Comparison of ENCODE assay signal across 9 mouse cellular contexts in the genomic region with DNA sequence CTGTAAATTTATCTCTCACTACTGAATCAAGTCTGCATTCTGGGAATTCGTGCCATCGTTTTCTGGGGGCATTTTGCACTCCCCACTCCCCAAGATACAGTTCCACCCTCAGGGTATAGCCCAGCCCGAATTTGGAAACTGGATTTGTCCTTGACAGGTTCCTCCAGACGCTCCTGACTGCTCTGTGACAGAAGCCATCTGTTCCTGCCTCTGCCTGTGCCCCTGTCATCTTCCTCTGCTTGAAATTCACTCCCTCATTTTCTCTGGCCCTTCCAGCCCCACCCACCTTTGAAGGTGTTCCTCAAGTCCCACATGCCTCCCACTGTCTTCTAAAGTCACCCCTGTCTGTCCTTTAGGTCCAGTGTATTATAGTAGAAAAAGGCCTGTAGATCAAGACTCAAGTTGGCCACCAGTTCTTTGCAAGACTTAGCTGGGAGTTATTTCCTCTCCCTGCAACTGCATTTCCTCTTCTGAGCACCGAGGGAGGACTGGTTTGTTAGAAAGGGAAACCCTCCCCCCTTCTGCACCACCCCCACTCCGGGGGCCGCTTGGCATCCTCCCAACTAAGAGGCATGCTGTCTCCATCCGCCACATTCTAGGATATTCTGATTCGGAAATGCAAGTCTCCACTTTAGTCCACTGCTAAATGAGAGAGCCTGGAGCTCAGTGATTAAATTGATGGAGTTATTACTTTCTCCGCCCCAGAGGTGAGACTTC. TPM values are rescaled to one million over a fixed set of nuclear protein-coding genes. Genes with fewer than 3 reads are reported as not detected.
DNase-seq lines count a peak whose midpoint lies in the region; ATAC-seq and TF ChIP-seq lines count a peak whose summit lies in the region.
"Had no signal": no experiment of that assay in that cellular context is flagged by ENCODE, and none has a peak within 500 bp of the region (broad histone marks: within the 10 kb centered on the region; RNA-seq: fewer than 3 reads in every experiment).

No protein-coding gene starts in this region.

- peak overlapping the region; percentile 25 for H3K4me2 ChIP-seq in limb, embryonic 13.5 days (replicated peaks)

- DNase-seq in adrenal gland, postnatal 25 days: peak; percentile 33
- DNase-seq in adrenal gland, adult 8-10 months: no peak
- DNase-seq in thymus, adult 2 months: peak; percentile 22
- no peak for DNase-seq in thymus, postnatal 25 days
- no peak for DNase-seq in midbrain, embryonic 10.5 days (ENCODE audit: low spot score)
- DNase-seq in layer of hippocampus, adult 2 months (ENCODE audit: low spot score in 2 of 2): no peak
- DNase-seq in left cerebral cortex, postnatal 4 days: no peak

- peaks cover 7% of the 10 kb centered on the region for H3K4me1 ChIP-seq in thymus, adult 2 months (replicated peaks; ENCODE audit: control insufficient read depth, insufficient read depth, low read length)
- peaks cover 19% of the 10 kb centered on the region for H3K4me1 ChIP-seq in limb, embryonic 13.5 days
- peaks cover 17% of the 10 kb centered on the region for H3K4me1 ChIP-seq in midbrain, embryonic 10.5 days

- no peak overlapping the region for H3K9ac ChIP-seq in limb, embryonic 13.5 days

- H3K27ac ChIP-seq in thymus, adult 2 months (ENCODE audit: control insufficient read depth, insufficient read depth, low read length): peak overlapping the region; percentile 66
- H3K27ac ChIP-seq in limb, embryonic 13.5 days: peak overlapping the region; percentile 48; the same call in 1 of the 2 replicates
- H3K27ac ChIP-seq in midbrain, embryonic 10.5 days (replicated peaks): no peak overlapping the region
- no peak overlapping the region for H3K27ac ChIP-seq in layer of hippocampus, adult 2 months

- WGBS in thymus, adult 2 months: 28% methylated on average over 10 of the region's 10 CpGs
- WGBS in limb, embryonic 13.5 days: 32% methylated on average over 10 of the region's 10 CpGs
- WGBS in midbrain, embryonic 10.5 days: 58% methylated on average over 10 of the region's 10 CpGs

- no peaks in the 10 kb centered on the region for H3K9me3 ChIP-seq in limb, embryonic 13.5 days
- H3K9me3 ChIP-seq in midbrain, embryonic 10.5 days (replicated peaks): 0 out of 2 replicates have a peak, but pooled peaks cover 3% of the 10 kb centered on the region

- H3K27me3 ChIP-seq in thymus, adult 2 months (ENCODE audit: control insufficient read depth, insufficient read depth, low read length): no peaks in the 10 kb centered on the region
- no peaks in the 10 kb centered on the region for H3K27me3 ChIP-seq in limb, embryonic 13.5 days
- no peaks in the 10 kb centered on the region for H3K27me3 ChIP-seq in midbrain, embryonic 10.5 days (ENCODE audit: low read depth, poor library complexity, severe bottlenecking)

- no peak overlapping the region for H3K4me3 ChIP-seq in thymus, adult 2 months (ENCODE audit: control insufficient read depth, insufficient read depth, low read length)
- H3K4me3 ChIP-seq in limb, embryonic 13.5 days: no peak overlapping the region
- H3K4me3 ChIP-seq in midbrain, embryonic 10.5 days: no peak overlapping the region
- H3K4me3 ChIP-seq in layer of hippocampus, adult 2 months: no peak overlapping the region
- H3K4me3 ChIP-seq: myocyte had no signal

- intact Hi-C loops in left cerebral cortex, postnatal 4 days (cut with DNase I): no loop called here

- no peak for ATAC-seq in limb, embryonic 13.5 days (ENCODE audit: low FRiP score, low read depth)

- TF ChIP-seq CTCF in thymus, adult 2 months (IDR thresholded peaks at IDR 0.05; ENCODE audit: borderline replicate concordance, control insufficient read depth, extremely low read depth, insufficient read depth, low read length, poor library complexity): no peak
- TF ChIP-seq CTCF in layer of hippocampus, adult 2 months (conservative IDR thresholded peaks at IDR 0.05): no peak

- no peaks in the 10 kb centered on the region for H3K36me3 ChIP-seq in thymus, adult 2 months (ENCODE audit: control insufficient read depth, insufficient read depth, low read length)
- H3K36me3 ChIP-seq in limb, embryonic 13.5 days: no peaks in the 10 kb centered on the region
- no peaks in the 10 kb centered on the region for H3K36me3 ChIP-seq in midbrain, embryonic 10.5 days

- TF ChIP-seq POLR2A in thymus, adult 2 months (IDR thresholded peaks at IDR 0.05; ENCODE audit: control insufficient read depth, extremely low read depth, insufficient read depth, low read length, poor library complexity): no peak

RNA-seq across cellular contexts. Expression of a gene that starts 57.4 kb away (rescaled TPM):
- total RNA-seq in adrenal gland, postnatal 25 days (2021): 87.6 and 92.7 TPM in 2 replicates
- 100 to 1,000 TPM; 115 to 133 (median 123) TPM for total RNA-seq in adrenal gland, adult 8-10 months (2022)
- polyA plus RNA-seq in thymus, adult 2 months (2012; rRNA removed): 19.6 and 20.7 TPM in 2 replicates
- 88.4 and 94.0 TPM in 2 replicates for polyA plus RNA-seq in limb, embryonic 13.5 days (2015; fragmentation: Nextera tagmentation; extraction: Ambion mirVana)
- polyA plus RNA-seq in midbrain, embryonic 10.5 days (2016; fragmentation: Nextera tagmentation; extraction: Ambion mirVana): 78.0 and 100 TPM in 2 replicates
- 100 to 1,000 TPM; 111 to 147 TPM for total RNA-seq in layer of hippocampus, adult 2 months (2021)
- total RNA-seq in left cerebral cortex, postnatal 4 days (2021): 10 to 100 TPM; 77.3 to 90.7 TPM

Comparison
In these comparisons a context has a peak if more than half of its experiments do, and no peak if none do; other contexts are left out.
1. DNase-seq: peak in adrenal gland, postnatal 25 days (single experiment) and thymus, adult 2 months (single experiment); none in adrenal gland, adult 8-10 months (single experiment), thymus, postnatal 25 days (single experiment), midbrain, embryonic 10.5 days (single experiment), layer of hippocampus, adult 2 months (0 of 2) and left cerebral cortex, postnatal 4 days (single experiment).
2. H3K27ac ChIP-seq: peak in thymus, adult 2 months (single experiment) and limb, embryonic 13.5 days (single experiment); none in midbrain, embryonic 10.5 days (single experiment) and layer of hippocampus, adult 2 months (single experiment).